Mouse (Mus musculus): Measurements from ENCODE around the gene Iqcd.
A peak's percentile ranks its signal among the peaks of the same experiment; 100 is the strongest.

The Iqcd gene

DNA sequence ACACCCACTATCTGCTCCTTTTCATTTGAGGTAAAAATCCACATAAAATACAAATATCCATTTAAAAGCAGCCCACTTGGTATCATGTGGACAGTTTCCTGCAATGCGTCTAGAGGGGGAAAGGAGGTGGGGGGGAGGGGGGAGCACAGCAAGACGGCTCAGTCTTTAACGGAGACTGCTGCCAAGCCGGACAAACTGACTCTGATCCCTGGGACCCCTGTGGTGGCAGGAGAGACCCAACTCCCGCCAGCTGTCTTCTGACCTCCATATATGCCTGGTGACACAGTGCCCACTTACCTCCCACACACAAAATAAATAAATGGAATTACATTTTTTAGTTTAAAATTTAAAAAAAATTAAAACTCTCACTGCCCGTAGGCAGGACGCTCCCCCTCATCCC lies 14.7 kb downstream of the Iqcd start:
- ATAC-seq (ENCODE audit: low TSS enrichment): no peak

- ATAC-seq (ENCODE audit: low TSS enrichment): peak; percentile 64
These were observed 16.0 kb downstream of the Iqcd start for GRCm38 (mm10) chr5:120604839-120605238.

DNA sequence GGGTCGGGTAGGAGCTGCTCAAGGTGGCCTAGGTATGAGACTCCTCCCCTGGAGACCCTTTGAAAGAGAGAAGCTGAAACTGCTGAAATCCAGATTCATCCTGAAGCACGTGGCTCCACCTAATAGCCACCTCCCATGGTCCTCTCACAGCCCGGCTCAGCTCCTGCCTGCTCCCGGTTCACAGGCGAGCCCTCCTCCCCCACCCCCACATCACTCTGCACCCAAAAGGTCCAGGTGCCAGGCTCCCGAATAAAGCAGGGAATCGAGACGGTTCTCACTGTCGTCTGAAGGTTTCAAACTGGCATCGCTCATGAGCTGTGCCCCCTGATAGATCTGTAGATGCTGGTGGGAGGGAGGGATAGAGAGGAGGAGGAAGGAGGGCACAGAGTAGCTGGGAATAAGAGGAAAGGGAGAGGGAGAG lies 16.4 kb downstream of the Iqcd start:
- ATAC-seq (ENCODE audit: low TSS enrichment): peak; percentile 25; the same call in 1 of the 2 replicates

- ATAC-seq (ENCODE audit: low TSS enrichment): peak; percentile 79
These were observed 16.9 kb downstream of the Iqcd start for GRCm38 (mm10) chr5:120605688-120606087.

- ATAC-seq (ENCODE audit: low TSS enrichment): peak; percentile 19; the same call in 1 of the 2 replicates
These were observed 17.9 kb downstream of the Iqcd start for GRCm38 (mm10) chr5:120606590-120607200.

DNA sequence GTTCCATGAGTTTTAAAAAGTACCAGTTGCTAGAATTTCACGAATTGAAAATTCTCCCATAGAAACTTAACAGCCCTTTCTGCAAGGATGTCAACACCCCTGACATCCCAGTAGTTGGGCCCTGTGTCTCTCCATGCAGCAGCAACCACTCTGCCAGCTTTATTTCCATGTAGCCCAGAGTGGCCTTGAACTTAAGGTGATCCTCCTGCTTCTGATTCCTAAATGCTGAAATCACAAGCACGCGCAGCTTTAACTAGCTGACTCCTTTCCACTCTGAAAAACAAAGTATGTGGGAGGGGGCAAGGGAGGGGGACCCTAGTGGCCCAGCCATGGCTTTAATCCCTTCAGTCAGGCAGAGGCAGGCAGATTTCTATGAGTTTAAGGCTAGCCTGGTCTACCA lies 18.5 kb downstream of the Iqcd start:
- no peak for ATAC-seq (ENCODE audit: low TSS enrichment)

DNA sequence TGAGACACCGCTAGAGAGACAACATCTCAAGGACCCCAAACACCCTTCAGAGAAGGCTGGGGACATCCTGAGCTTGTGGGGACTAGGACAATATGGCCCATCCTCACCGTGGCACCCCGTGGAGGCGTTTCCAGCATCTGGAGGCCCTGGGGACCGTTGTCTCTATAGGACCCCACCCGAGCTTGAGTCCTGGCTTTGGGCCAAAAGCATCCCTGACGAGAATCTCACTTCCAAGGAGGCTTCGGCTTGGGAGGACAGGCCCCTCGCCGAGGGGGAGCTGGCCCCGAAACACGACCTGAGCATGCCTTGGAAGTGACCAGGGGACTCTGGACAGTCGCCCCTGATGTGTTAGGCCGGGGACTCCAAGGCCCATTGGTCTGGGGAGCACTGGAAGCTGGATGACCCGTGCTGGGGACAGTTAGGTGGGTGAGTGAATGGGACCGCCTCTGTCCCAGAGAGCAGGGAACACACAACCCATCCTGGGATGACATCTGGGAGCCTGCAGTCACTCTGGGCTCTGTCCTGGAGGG lies 20.5 kb downstream of the Iqcd start:
- no peak for ATAC-seq (ENCODE audit: low TSS enrichment)

DNA sequence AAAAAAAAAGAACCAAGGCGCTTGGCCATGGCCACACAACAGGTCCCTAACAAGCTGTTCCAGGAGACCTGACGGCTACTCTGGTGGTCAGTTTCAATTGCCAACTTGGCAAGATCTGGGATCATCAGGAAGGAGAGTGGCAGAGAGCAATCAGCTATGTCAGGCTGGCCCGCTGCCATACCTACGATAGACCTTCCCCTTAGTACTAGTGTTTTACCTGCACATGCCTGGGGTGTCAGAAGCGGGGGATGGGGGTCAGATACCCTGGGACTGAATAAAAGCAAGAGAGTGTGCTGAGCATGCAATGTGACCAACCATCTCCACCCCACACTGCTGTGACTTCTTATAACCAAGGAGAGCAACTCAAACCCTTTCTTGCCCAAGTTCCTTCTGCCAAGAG lies 22.1 kb downstream of the Iqcd start:
- ATAC-seq (ENCODE audit: low TSS enrichment): no peak

GRCm38 (mm10) chr5:120611416-120611815 lies 22.6 kb downstream of the Iqcd start:
- ATAC-seq (ENCODE audit: low TSS enrichment): no peak

DNA sequence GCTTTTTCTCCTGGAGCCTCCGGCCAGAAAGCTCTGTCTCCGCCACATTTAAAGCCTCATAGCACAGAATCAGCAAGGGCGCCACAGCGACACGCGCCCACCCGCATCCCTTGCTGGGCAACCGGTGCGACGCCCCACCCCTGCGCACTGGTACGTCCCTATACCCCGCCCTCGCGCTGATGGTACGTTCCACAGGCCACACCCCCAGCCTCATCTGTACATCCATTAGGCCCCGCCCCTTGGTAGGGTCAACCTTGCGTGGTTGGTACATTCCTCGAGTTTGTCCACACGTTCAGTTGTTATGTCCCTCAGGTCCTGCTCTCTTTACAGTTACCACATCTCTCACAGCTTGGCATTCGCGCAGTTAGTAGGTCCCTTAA lies 23.6 kb downstream of the Iqcd start, which contains the start of the genes Rita1 and Ddx54:
Gene Rita1 (minus strand): TSS at position 148 of the 380 bp plus-strand sequence.
Gene Ddx54 (plus strand): TSS at position 298 of the 380 bp plus-strand sequence.
- peak; percentile 70 for ATAC-seq (ENCODE audit: low TSS enrichment)

- peak; percentile 85 for ATAC-seq (ENCODE audit: low TSS enrichment)
These were observed 24.2 kb downstream of the Iqcd start for GRCm38 (mm10) chr5:120612822-120613604.

DNA sequence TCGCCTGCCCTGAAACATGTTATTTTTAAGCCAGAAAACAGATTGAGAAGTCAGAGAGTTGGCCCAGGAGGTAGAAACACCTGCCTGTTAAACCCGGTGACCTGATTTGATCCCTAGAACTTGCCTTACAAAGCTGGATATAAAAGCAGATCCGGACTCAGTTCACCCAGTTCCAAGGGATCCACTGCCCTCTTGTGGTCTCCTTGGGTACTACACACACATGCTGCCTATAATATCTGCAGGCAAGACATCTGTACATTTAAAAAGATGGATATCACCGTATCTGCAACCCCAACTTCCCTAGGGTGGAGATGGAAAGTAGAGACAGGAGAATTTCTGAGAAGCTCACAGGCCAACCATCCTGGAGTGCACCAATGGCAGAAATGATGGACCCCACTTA lies 27.1 kb downstream of the Iqcd start:
- no peak for ATAC-seq (ENCODE audit: low TSS enrichment)

DNA sequence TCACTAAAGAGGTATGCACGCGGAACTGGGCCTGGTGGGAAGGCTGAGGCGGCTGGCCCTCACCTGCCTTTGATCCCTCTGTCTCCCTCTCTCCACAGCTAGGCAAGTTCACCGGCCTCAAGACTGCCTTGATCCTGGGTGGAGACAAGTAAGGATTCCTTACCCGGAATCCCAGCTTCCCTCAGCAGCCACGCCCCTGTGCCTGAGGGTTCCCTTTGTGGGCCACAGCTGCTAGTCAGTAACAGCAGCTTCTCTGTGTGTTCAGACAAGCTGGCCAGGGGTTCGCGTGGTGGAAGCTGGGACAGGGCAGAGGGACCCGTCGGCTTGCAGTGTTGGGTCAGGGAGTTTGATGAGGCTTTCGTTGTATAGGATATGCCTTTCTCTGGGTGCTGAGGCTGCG lies 30.0 kb downstream of the Iqcd start:
- ATAC-seq (ENCODE audit: low TSS enrichment): no peak

DNA sequence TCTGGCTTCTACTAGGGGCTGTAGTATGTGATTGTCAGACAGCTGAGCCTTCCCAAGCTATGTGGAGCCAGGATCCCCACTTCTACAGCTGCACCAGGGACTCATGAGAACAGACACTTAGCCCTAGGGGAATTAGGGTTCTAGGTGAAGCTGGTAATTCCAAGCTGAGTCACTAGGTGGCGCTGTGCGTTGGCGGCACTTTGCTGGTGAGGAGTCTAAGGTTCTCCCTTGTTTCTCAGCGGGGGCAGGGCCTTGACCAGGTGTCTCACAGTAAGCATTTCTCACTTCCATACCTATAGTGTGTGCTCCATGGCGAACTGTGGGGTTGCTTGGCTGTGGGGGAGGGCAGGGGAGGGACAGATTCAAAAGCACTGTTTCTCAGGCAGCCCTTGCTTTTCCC lies 30.4 kb downstream of the Iqcd start:
- no peak for ATAC-seq (ENCODE audit: low TSS enrichment)

- ATAC-seq (ENCODE audit: low TSS enrichment): peak; percentile 35; the same call in 1 of the 2 replicates
These were observed 31.7 kb downstream of the Iqcd start for GRCm38 (mm10) chr5:120620375-120621077.

GRCm38 (mm10) chr5:120621078-120621765 lies 32.4 kb downstream of the Iqcd start:
- peak; percentile 47 for ATAC-seq (ENCODE audit: low TSS enrichment)

- peak; percentile 23; the same call in 1 of the 2 replicates for ATAC-seq (ENCODE audit: low TSS enrichment)
These were observed 33.0 kb downstream of the Iqcd start for GRCm38 (mm10) chr5:120621846-120622197.

DNA sequence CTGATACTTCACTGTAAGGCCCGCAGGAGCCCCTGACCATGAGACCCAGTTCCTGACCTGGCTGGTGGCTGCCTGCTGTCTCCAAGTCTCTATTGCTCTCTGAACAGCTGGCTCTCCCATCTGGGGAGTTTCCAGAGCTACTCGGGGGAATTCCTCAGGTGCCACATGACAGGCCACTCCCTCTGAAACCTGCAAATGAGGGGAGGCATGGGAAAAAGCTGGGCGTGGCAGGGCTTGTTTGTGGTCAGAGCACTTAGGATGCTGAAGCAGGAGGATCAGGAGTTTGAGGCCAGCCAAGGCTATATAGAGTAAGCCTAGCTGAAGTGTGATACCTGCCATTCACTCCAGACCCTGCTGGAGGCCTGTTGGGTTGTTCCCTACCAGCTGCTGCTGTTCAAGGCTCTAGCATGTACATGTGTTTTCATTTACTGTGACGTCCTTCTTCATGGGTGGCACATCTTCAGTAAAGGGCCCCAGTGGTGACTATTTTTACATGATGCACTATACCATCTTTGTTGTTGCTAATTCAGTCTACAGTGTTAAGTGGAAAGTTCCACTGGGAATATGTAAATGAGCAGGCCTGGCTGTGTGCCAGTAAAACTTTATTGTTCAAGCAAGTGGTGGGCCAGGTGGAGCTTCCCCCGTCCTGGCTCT lies 33.5 kb downstream of the Iqcd start:
- ATAC-seq (ENCODE audit: low TSS enrichment): no peak

DNA sequence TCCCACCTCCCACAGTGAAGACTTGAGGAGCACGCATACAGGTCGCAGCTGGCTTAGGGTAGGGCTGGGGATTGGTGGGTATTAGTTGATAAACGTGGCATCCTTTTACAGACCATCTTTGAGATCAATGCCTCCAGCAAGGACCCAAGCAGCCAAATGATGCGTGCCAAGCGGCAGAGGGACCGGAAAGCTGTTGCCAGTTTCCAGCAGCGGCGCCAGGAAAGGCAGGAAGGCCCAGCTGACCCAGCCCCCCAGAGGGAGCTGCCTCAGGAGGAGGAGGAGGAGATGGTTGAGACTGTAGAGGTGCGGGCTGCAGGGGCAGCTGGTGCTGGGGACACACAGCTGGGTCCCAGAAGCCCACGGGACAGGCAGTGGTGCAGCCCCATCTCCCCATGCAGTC lies 35.6 kb downstream of the Iqcd start:
- no peak for ATAC-seq (ENCODE audit: low TSS enrichment)

- ATAC-seq (ENCODE audit: low TSS enrichment): no peak
These were observed 37.6 kb downstream of the Iqcd start for GRCm38 (mm10) chr5:120626399-120626798.

All from frontal cortex, adult (tissue).